Mouse (Mus musculus): ENCODE data around the gene D330020A13Rik. TPM values are rescaled to one million over a fixed set of nuclear protein-coding genes. Genes with fewer than 3 reads are reported as not detected.
A peak's percentile ranks its signal among the peaks of the same experiment; 100 is the strongest.
"Not testable (repeated sequence)": the region's sequence is repeated elsewhere in the genome, so short reads cannot be mapped to it uniquely, and the experiment has no call there.

Gene D330020A13Rik
- polyA plus RNA-seq, 1 experiment from 2014 or later: not detected

GRCm38 (mm10) chr6:120288541-120288940 is 5.6 kb upstream of the D330020A13Rik start:
- no peak overlapping the region for H3K27ac ChIP-seq (ENCODE audit: low read length)
- H3K27me3 ChIP-seq (ENCODE audit: control insufficient read depth, insufficient read depth, low read depth, low read length): peaks cover 5% of the 10 kb centered on the region
- H3K9ac ChIP-seq (ENCODE audit: low read depth, low read length): no peak overlapping the region
- no peak for ATAC-seq
- no peaks in the 10 kb centered on the region for H3K4me1 ChIP-seq (ENCODE audit: control insufficient read depth, insufficient read depth, low read length)
- no peak overlapping the region for H3K4me3 ChIP-seq (ENCODE audit: low read depth, low read length)
- WGBS: 52% methylated on average over 7 of the region's 7 CpGs
- no peaks in the 10 kb centered on the region for H3K9me3 ChIP-seq (replicated peaks; ENCODE audit: control insufficient read depth, low read length, poor library complexity, severe bottlenecking)
- no peak overlapping the region for H3K4me2 ChIP-seq (ENCODE audit: low read length)
- no peaks in the 10 kb centered on the region for H3K36me3 ChIP-seq (ENCODE audit: control insufficient read depth, insufficient read depth, low read length)

GRCm38 (mm10) chr6:120289430-120289829 is 4.7 kb upstream of the D330020A13Rik start:
- Histone ChIP-seq H3K27me3 (ENCODE audit: control insufficient read depth, insufficient read depth, low read depth, low read length) (peaks cover 5% of the 10 kb centered on the region), H3K9me3 (replicated peaks; ENCODE audit: control insufficient read depth, low read length, poor library complexity, severe bottlenecking) (no peaks in the 10 kb centered on the region), H3K4me1 (ENCODE audit: control insufficient read depth, insufficient read depth, low read length) (no peaks in the 10 kb centered on the region), H3K36me3 (ENCODE audit: control insufficient read depth, insufficient read depth, low read length) (no peaks in the 10 kb centered on the region), H3K4me3 (ENCODE audit: low read depth, low read length) (no peak overlapping the region), H3K9ac (ENCODE audit: low read depth, low read length) (no peak overlapping the region), H3K4me2 (ENCODE audit: low read length) (no peak overlapping the region), H3K27ac (ENCODE audit: low read length) (no peak overlapping the region)
- WGBS: 89% methylated on average over 4 of the region's 4 CpGs
- ATAC-seq: no peak

- no peak overlapping the region for H3K9ac ChIP-seq (ENCODE audit: low read depth, low read length)
- 92% methylated on average over 7 of the region's 7 CpGs for whole genome bisulfite sequencing
- ATAC-seq: no peak
- no peak overlapping the region for H3K27ac ChIP-seq (ENCODE audit: low read length)
- no peak overlapping the region for H3K4me2 ChIP-seq (ENCODE audit: low read length)
- peaks cover 10% of the 10 kb centered on the region for H3K27me3 ChIP-seq (ENCODE audit: control insufficient read depth, insufficient read depth, low read depth, low read length)
- peaks cover 5% of the 10 kb centered on the region for H3K4me1 ChIP-seq (ENCODE audit: control insufficient read depth, insufficient read depth, low read length)
- no peak overlapping the region for H3K4me3 ChIP-seq (ENCODE audit: low read depth, low read length)
- no peaks in the 10 kb centered on the region for H3K36me3 ChIP-seq (ENCODE audit: control insufficient read depth, insufficient read depth, low read length)
- no peaks in the 10 kb centered on the region for H3K9me3 ChIP-seq (replicated peaks; ENCODE audit: control insufficient read depth, low read length, poor library complexity, severe bottlenecking)
These were observed 2.7 kb upstream of the D330020A13Rik start for GRCm38 (mm10) chr6:120291396-120292009.

- Histone ChIP-seq H3K4me3 (ENCODE audit: low read depth, low read length) (peak overlapping the region; percentile 75), H3K4me2 (ENCODE audit: low read length) (peak overlapping the region; percentile 94), H3K9ac (ENCODE audit: low read depth, low read length) (peak overlapping the region; percentile 69), H3K27me3 (ENCODE audit: control insufficient read depth, insufficient read depth, low read depth, low read length) (peaks cover 10% of the 10 kb centered on the region), H3K4me1 (ENCODE audit: control insufficient read depth, insufficient read depth, low read length) (peaks cover 5% of the 10 kb centered on the region), H3K27ac (ENCODE audit: low read length) (no peak overlapping the region), H3K9me3 (replicated peaks; ENCODE audit: control insufficient read depth, low read length, poor library complexity, severe bottlenecking) (no peaks in the 10 kb centered on the region), H3K36me3 (ENCODE audit: control insufficient read depth, insufficient read depth, low read length) (no peaks in the 10 kb centered on the region)
- peak; percentile 80 for ATAC-seq
- WGBS: under 1% methylated on average over 16 of the region's 16 CpGs
These were observed 595 bp downstream of the D330020A13Rik start for GRCm38 (mm10) chr6:120294785-120295133.

GRCm38 (mm10) chr6:120296589-120296988 is 2.4 kb downstream of the D330020A13Rik start:
- not testable (repeated sequence) for H3K4me1 ChIP-seq (ENCODE audit: control insufficient read depth, insufficient read depth, low read length); H3K9me3 ChIP-seq (replicated peaks; ENCODE audit: control insufficient read depth, low read length, poor library complexity, severe bottlenecking); H3K36me3 ChIP-seq (ENCODE audit: control insufficient read depth, insufficient read depth, low read length); H3K9ac ChIP-seq (ENCODE audit: low read depth, low read length); H3K4me2 ChIP-seq (ENCODE audit: low read length); H3K4me3 ChIP-seq (ENCODE audit: low read depth, low read length); ATAC-seq; H3K27ac ChIP-seq (ENCODE audit: low read length)
- peaks cover 10% of the 10 kb centered on the region for H3K27me3 ChIP-seq (ENCODE audit: control insufficient read depth, insufficient read depth, low read depth, low read length)
- 99% methylated on average over 2 of the region's 2 CpGs for WGBS

- H3K27ac ChIP-seq (ENCODE audit: low read length): no peak overlapping the region
- 31% methylated on average over 6 of the region's 6 CpGs for WGBS
- no peaks in the 10 kb centered on the region for H3K9me3 ChIP-seq (replicated peaks; ENCODE audit: control insufficient read depth, low read length, poor library complexity, severe bottlenecking)
- 0 out of 2 replicates have a peak, but pooled peaks have one; percentile 45 for ATAC-seq
- H3K4me2 ChIP-seq (ENCODE audit: low read length): no peak overlapping the region
- H3K4me1 ChIP-seq (ENCODE audit: control insufficient read depth, insufficient read depth, low read length): no peaks in the 10 kb centered on the region
- no peaks in the 10 kb centered on the region for H3K36me3 ChIP-seq (ENCODE audit: control insufficient read depth, insufficient read depth, low read length)
- no peaks in the 10 kb centered on the region; the same call in 1 of the 2 replicates for H3K27me3 ChIP-seq (ENCODE audit: control insufficient read depth, insufficient read depth, low read depth, low read length)
- no peak overlapping the region for H3K9ac ChIP-seq (ENCODE audit: low read depth, low read length)
- no peak overlapping the region for H3K4me3 ChIP-seq (ENCODE audit: low read depth, low read length)
These were observed 7.0 kb downstream of the D330020A13Rik start for GRCm38 (mm10) chr6:120301137-120301536.

- no peaks in the 10 kb centered on the region; the same call in 1 of the 2 replicates for H3K27me3 ChIP-seq (ENCODE audit: control insufficient read depth, insufficient read depth, low read depth, low read length)
- 36% methylated on average over 16 of the region's 16 CpGs for whole genome bisulfite sequencing
- no peak overlapping the region for H3K4me3 ChIP-seq (ENCODE audit: low read depth, low read length)
- peak overlapping the region; percentile 21 for H3K9ac ChIP-seq (ENCODE audit: low read depth, low read length)
- H3K4me1 ChIP-seq (ENCODE audit: control insufficient read depth, insufficient read depth, low read length): no peaks in the 10 kb centered on the region
- peak overlapping the region; percentile 33 for H3K4me2 ChIP-seq (ENCODE audit: low read length)
- no peak overlapping the region for H3K27ac ChIP-seq (ENCODE audit: low read length)
- H3K9me3 ChIP-seq (replicated peaks; ENCODE audit: control insufficient read depth, low read length, poor library complexity, severe bottlenecking): no peaks in the 10 kb centered on the region
- no peaks in the 10 kb centered on the region for H3K36me3 ChIP-seq (ENCODE audit: control insufficient read depth, insufficient read depth, low read length)
- ATAC-seq: no peak
These were observed 8.7 kb downstream of the D330020A13Rik start for GRCm38 (mm10) chr6:120302755-120303316.

GRCm38 (mm10) chr6:120306859-120307594 is 12.9 kb downstream of the D330020A13Rik start:
- no peaks in the 10 kb centered on the region for H3K4me1 ChIP-seq (ENCODE audit: control insufficient read depth, insufficient read depth, low read length)
- no peak overlapping the region for H3K9ac ChIP-seq (ENCODE audit: low read depth, low read length)
- H3K27me3 ChIP-seq (ENCODE audit: control insufficient read depth, insufficient read depth, low read depth, low read length): no peaks in the 10 kb centered on the region
- ATAC-seq: no peak
- WGBS: 96% methylated on average over 3 of the region's 3 CpGs
- H3K9me3 ChIP-seq (replicated peaks; ENCODE audit: control insufficient read depth, low read length, poor library complexity, severe bottlenecking): no peaks in the 10 kb centered on the region
- no peaks in the 10 kb centered on the region for H3K36me3 ChIP-seq (ENCODE audit: control insufficient read depth, insufficient read depth, low read length)
- no peak overlapping the region for H3K4me2 ChIP-seq (ENCODE audit: low read length)
- no peak overlapping the region for H3K27ac ChIP-seq (ENCODE audit: low read length)
- H3K4me3 ChIP-seq (ENCODE audit: low read depth, low read length): no peak overlapping the region

GRCm38 (mm10) chr6:120309338-120309737 is 15.2 kb downstream of the D330020A13Rik start:
- 76% methylated on average over 9 of the region's 9 CpGs for WGBS
- no peak overlapping the region for H3K27ac ChIP-seq (ENCODE audit: low read length)
- H3K4me1 ChIP-seq (ENCODE audit: control insufficient read depth, insufficient read depth, low read length): no peaks in the 10 kb centered on the region
- ATAC-seq: no peak
- no peak overlapping the region for H3K4me2 ChIP-seq (ENCODE audit: low read length)
- no peak overlapping the region for H3K9ac ChIP-seq (ENCODE audit: low read depth, low read length)
- no peaks in the 10 kb centered on the region for H3K27me3 ChIP-seq (ENCODE audit: control insufficient read depth, insufficient read depth, low read depth, low read length)
- H3K36me3 ChIP-seq (ENCODE audit: control insufficient read depth, insufficient read depth, low read length): no peaks in the 10 kb centered on the region
- no peaks in the 10 kb centered on the region for H3K9me3 ChIP-seq (replicated peaks; ENCODE audit: control insufficient read depth, low read length, poor library complexity, severe bottlenecking)
- no peak overlapping the region for H3K4me3 ChIP-seq (ENCODE audit: low read depth, low read length)
